Mouse (Mus musculus) ovary, adult 10 weeks (tissue): Measurements from ENCODE around the gene Trit1. TPM values are rescaled to one million over a fixed set of nuclear protein-coding genes. Genes with fewer than 3 reads are reported as not detected.

Experiments
- polyA plus RNA-seq: library from polyadenylated mRNA; stranded (reverse); fragments of 350-450 nt; fragmentation: Illumina TruSeq; extraction: RNeasy Lipid Tissue Mini Kit (QIAGEN cat#74804); gene quantifications from one replicate; pipeline ENCODE4 v1.2.3, GENCODE M21; 2014

Trit1 gene
- 19.4 TPM for polyA plus RNA-seq

GRCm38 (mm10) chr4:123016451-123016957, at the start of gene Trit1:
Trit1 (plus strand) TSS chr4:123016597.

DNA sequence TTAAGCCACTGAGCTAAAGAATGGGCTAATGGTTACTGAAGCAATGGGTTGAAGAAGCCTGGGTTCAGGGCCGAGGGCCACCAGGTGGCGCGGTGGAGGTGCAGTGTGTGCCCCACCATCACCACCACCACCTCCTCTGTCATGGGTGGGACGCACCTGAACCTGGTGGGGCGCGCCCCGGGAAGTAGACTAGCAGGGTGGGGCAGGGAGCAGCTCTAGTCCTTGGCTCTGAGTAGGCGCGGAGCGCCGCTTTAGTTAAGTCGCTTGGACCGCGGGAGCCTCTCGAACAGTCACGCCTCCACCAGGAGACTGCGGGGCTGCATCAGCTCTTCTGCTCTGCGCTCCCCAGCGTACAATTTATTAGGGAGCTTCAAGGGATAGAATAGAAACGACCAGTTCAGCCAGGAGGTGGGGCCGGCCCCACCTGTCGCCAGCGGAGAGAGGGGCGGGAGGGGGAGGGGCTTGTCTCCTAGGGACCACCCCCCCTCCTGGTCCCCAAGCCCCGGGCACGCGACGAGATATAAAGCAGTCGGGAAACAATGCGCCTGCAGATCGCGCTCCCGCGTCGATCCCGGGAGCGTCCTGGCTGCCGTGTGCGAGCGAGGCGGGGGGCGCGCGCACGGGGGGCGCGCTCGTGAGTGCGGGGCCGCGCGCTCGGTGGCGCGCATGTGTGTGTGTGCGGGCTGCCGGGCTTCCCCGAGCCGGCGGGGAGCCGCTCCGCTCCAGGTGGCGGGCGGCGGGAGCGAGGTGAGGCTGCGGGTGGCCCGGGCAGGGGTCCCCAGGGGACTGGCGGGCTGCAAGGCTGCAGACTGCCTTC, 20.8 kb upstream of the Trit1 start, which contains the start of gene Mycl:
TSS of gene Mycl (plus strand) at position 249 of the 817 bp plus-strand sequence.

Other genes starting within 250 kb of the Trit1 start
- 279 TPM for gene Ppt1, start 180.4 kb upstream of the Trit1 start, polyA plus RNA-seq
- gene Cap1, start 130.5 kb upstream of the Trit1 start, polyA plus RNA-seq, result 86.8 TPM
- gene Mfsd2a, start 55.4 kb upstream of the Trit1 start, polyA plus RNA-seq, result 1.2 TPM
- 23.0 TPM for gene Mycl, start 20.9 kb upstream of the Trit1 start, polyA plus RNA-seq
- not detected for gene Bmp8b, start 88.6 kb downstream of the Trit1 start, polyA plus RNA-seq
- not detected for gene Oxct2b, start 99.7 kb downstream of the Trit1 start, polyA plus RNA-seq
- 23.9 TPM for gene Ppie, start 123.4 kb downstream of the Trit1 start, polyA plus RNA-seq
- not detected for gene Hpcal4, start 166.6 kb downstream of the Trit1 start, polyA plus RNA-seq
- gene Nt5c1a, start 184.9 kb downstream of the Trit1 start, polyA plus RNA-seq, result not detected
- 12.0 TPM for gene Heyl, start 217.0 kb downstream of the Trit1 start, polyA plus RNA-seq
- 46.2 TPM for gene Pabpc4, start 245.8 kb downstream of the Trit1 start, polyA plus RNA-seq